ENCODE assay signal across 34 mouse cellular contexts in genomic region chr9:24091875-24092274, GRCm38 (mm10). TPM values are rescaled to one million over a fixed set of nuclear protein-coding genes. Genes with fewer than 3 reads are reported as not detected.
"Had no signal": no experiment of that assay in that cellular context is flagged by ENCODE, and none has a peak within 500 bp of the region (broad histone marks: within the 10 kb centered on the region; RNA-seq: fewer than 3 reads in every experiment).

No protein-coding gene starts in this region.

- H3K4me2 ChIP-seq: embryonic facial prominence, embryonic 12.5 days; embryonic facial prominence, embryonic 13.5 days; embryonic facial prominence, embryonic 15.5 days; forebrain, embryonic 12.5 days; forebrain, embryonic 13.5 days; forebrain, embryonic 15.5 days had no signal

- H3K9ac ChIP-seq: embryonic facial prominence, embryonic 12.5 days; embryonic facial prominence, embryonic 13.5 days; embryonic facial prominence, embryonic 15.5 days; forebrain, embryonic 12.5 days; forebrain, embryonic 13.5 days; forebrain, embryonic 15.5 days; forebrain, postnatal 0 days had no signal

- H3K27me3 ChIP-seq: embryonic facial prominence, embryonic 12.5 days; embryonic facial prominence, embryonic 13.5 days; embryonic facial prominence, embryonic 15.5 days; forebrain, embryonic 12.5 days; forebrain, embryonic 13.5 days; forebrain, embryonic 15.5 days had no signal

- H3K4me3 ChIP-seq: embryonic facial prominence, embryonic 10.5 days; embryonic facial prominence, embryonic 12.5 days; embryonic facial prominence, embryonic 13.5 days; embryonic facial prominence, embryonic 15.5 days; erythroblast, embryonic 14.5 days; forebrain, embryonic 10.5 days; forebrain, embryonic 12.5 days; forebrain, embryonic 13.5 days; forebrain, embryonic 15.5 days; gastrocnemius, adult 2 months; heart, adult 2 months had no signal

- DNase-seq: cerebellum, adult 9-10 months; cerebellum, adult 9-11 months; cerebellum, postnatal 10 days; cerebellum, postnatal 14 days; cerebellum, postnatal 25 days; cerebellum, postnatal 36 days; forebrain, postnatal 0 days; gastrocnemius, adult 2 months; gastrocnemius, postnatal 10 days; gastrocnemius, postnatal 14 days; gastrocnemius, postnatal 25 days; gastrocnemius, postnatal 36 days; heart, adult 11 months; heart, adult 18-20 months; heart, adult 2 months had no signal

- H3K36me3 ChIP-seq: embryonic facial prominence, embryonic 10.5 days; embryonic facial prominence, embryonic 12.5 days; embryonic facial prominence, embryonic 13.5 days; embryonic facial prominence, embryonic 15.5 days; forebrain, embryonic 10.5 days; forebrain, embryonic 12.5 days; forebrain, embryonic 15.5 days had no signal

- H3K4me1 ChIP-seq: embryonic facial prominence, embryonic 10.5 days; embryonic facial prominence, embryonic 12.5 days; embryonic facial prominence, embryonic 13.5 days; embryonic facial prominence, embryonic 15.5 days; forebrain, embryonic 10.5 days; forebrain, embryonic 12.5 days; forebrain, embryonic 13.5 days; forebrain, embryonic 15.5 days had no signal

- H3K27ac ChIP-seq: embryonic facial prominence, embryonic 10.5 days; embryonic facial prominence, embryonic 12.5 days; embryonic facial prominence, embryonic 13.5 days; embryonic facial prominence, embryonic 15.5 days; forebrain, embryonic 10.5 days; forebrain, embryonic 12.5 days; forebrain, embryonic 13.5 days; forebrain, embryonic 15.5 days; gastrocnemius, adult 2 months; heart, adult 2 months had no signal

- H3K9me3 ChIP-seq: embryonic facial prominence, embryonic 10.5 days; embryonic facial prominence, embryonic 12.5 days; embryonic facial prominence, embryonic 13.5 days; embryonic facial prominence, embryonic 15.5 days; forebrain, embryonic 10.5 days; forebrain, embryonic 12.5 days; forebrain, embryonic 13.5 days; forebrain, embryonic 15.5 days had no signal

RNA-seq across cellular contexts. Expression of gene Npsr1, which starts 5.9 kb away (rescaled TPM):
- total RNA-seq: common myeloid progenitor, adult 5-6 weeks; gastrocnemius, adult 18-20 months; gastrocnemius, adult 2 months; gastrocnemius, adult 8-10 months; gastrocnemius, postnatal 10 days; gastrocnemius, postnatal 14 days; gastrocnemius, postnatal 25 days; gastrocnemius, postnatal 36 days; gastrocnemius, postnatal 4 days; granulocyte monocyte progenitor cell, adult 5-6 weeks; heart, adult 18-20 months; heart, adult 2 months; heart, adult 8-10 months had no signal
- polyA plus RNA-seq: embryonic facial prominence, embryonic 10.5 days; embryonic facial prominence, embryonic 11.5 days; embryonic facial prominence, embryonic 12.5 days; embryonic facial prominence, embryonic 13.5 days; embryonic facial prominence, embryonic 14.5 days; embryonic facial prominence, embryonic 15.5 days; erythroblast, embryonic 14.5 days; forebrain, embryonic 10.5 days; forebrain, embryonic 11.5 days; forebrain, embryonic 12.5 days; forebrain, embryonic 13.5 days; forebrain, embryonic 16.5 days; heart, adult 2 months had no signal
